17 mouse cellular contexts compared by ENCODE assay signal in the genomic region with DNA sequence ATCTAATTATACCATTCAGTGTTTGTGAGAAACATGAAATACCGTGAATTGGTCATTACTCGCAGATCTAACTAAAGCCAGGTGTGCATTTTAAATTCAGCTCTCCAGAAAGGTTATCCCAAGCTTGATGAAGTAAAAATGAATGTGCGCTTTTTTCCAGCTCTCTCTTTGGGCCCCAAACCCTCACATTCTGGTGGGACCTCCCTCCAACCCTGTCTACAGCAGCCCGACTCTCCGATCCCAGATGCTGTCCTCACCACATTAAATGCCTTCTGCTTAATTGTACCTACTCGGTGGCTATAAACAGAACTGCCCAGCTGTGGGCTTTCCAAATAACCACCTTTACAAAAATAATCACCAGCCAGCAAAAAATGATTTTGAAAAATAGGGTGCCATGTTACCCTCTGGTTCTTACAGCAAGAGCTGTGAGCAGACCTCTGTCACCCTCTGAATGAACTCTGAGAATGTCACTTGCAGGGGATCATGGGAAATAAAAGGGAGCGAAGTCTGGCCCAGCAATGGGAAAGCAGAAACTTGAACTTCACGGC.
DNase-seq lines count a peak whose midpoint lies in the region; ATAC-seq and TF ChIP-seq lines count a peak whose summit lies in the region.
"Had no signal": no experiment of that assay in that cellular context is flagged by ENCODE, and none has a peak within 500 bp of the region (broad histone marks: within the 10 kb centered on the region; RNA-seq: fewer than 3 reads in every experiment).

No protein-coding gene starts in this region.

- 54% methylated on average over 8 of the region's 8 CpGs for WGBS in embryonic facial prominence, embryonic 15.5 days
- 35% methylated on average over 8 of the region's 8 CpGs for WGBS in limb, embryonic 11.5 days
- WGBS in limb, embryonic 15.5 days, result 42% methylated on average over 8 of the region's 8 CpGs

- 0 out of 2 replicates have a peak overlapping the region, but pooled peaks have one; percentile 6 for H3K4me2 ChIP-seq in embryonic facial prominence, embryonic 15.5 days (replicated peaks)
- H3K4me2 ChIP-seq in limb, embryonic 11.5 days (ENCODE audit: low read depth, severe bottlenecking), result no peak overlapping the region
- no peak overlapping the region for H3K4me2 ChIP-seq in limb, embryonic 15.5 days
- H3K4me2 ChIP-seq: forebrain, embryonic 15.5 days; hindbrain, embryonic 14.5 days had no signal

- DNase-seq in gastrocnemius, adult 2 months, result no peak
- no peak for DNase-seq in gastrocnemius, postnatal 10 days
- DNase-seq in limb, embryonic 11.5 days (ENCODE audit: low spot score), result peak; percentile 52
- no peak for DNase-seq in kidney, adult 18-20 months
- no peak for DNase-seq in adrenal gland, adult 8-10 months
- DNase-seq: adrenal gland, postnatal 14 days; cerebellum, adult 11-12 months; cerebellum, adult 9-10 months; cerebellum, postnatal 25 days; gastrocnemius, postnatal 36 days; heart, adult 18-20 months; heart, postnatal 10 days had no signal

- no peaks in the 10 kb centered on the region for H3K27me3 ChIP-seq in embryonic facial prominence, embryonic 15.5 days
- H3K27me3 ChIP-seq in limb, embryonic 11.5 days (ENCODE audit: control insufficient read depth, insufficient read depth, low read length), result no peaks in the 10 kb centered on the region
- H3K27me3 ChIP-seq in limb, embryonic 15.5 days, result no peaks in the 10 kb centered on the region
- H3K27me3 ChIP-seq: forebrain, embryonic 15.5 days had no signal

- ATAC-seq in embryonic facial prominence, embryonic 15.5 days (ENCODE audit: insufficient number of reproducible peaks, low FRiP score, low TSS enrichment, low read depth), result no peak
- ATAC-seq in limb, embryonic 11.5 days (ENCODE audit: insufficient number of reproducible peaks, low FRiP score, low TSS enrichment, low read depth), result peak; percentile 80; the same call in 1 of the 2 replicates
- no peak for ATAC-seq in limb, embryonic 15.5 days (ENCODE audit: insufficient number of reproducible peaks, low FRiP score, low TSS enrichment, low read depth)
- ATAC-seq: forebrain, embryonic 15.5 days had no signal

- H3K9me3 ChIP-seq in embryonic facial prominence, embryonic 15.5 days (replicated peaks), result no peaks in the 10 kb centered on the region
- H3K9me3 ChIP-seq in limb, embryonic 11.5 days (ENCODE audit: control insufficient read depth, low read length), result no peaks in the 10 kb centered on the region
- H3K9me3 ChIP-seq in limb, embryonic 15.5 days, result no peaks in the 10 kb centered on the region
- H3K9me3 ChIP-seq: forebrain, embryonic 15.5 days; heart, embryonic 10.5 days had no signal

- no peak overlapping the region for H3K4me3 ChIP-seq in gastrocnemius, adult 2 months
- H3K4me3 ChIP-seq in embryonic facial prominence, embryonic 15.5 days (replicated peaks), result no peak overlapping the region
- no peak overlapping the region for H3K4me3 ChIP-seq in limb, embryonic 11.5 days (ENCODE audit: low read depth, low read length)
- no peak overlapping the region for H3K4me3 ChIP-seq in limb, embryonic 15.5 days
- H3K4me3 ChIP-seq: forebrain, embryonic 15.5 days; heart, embryonic 10.5 days had no signal

- H3K27ac ChIP-seq in gastrocnemius, adult 2 months, result peak overlapping the region; percentile 12; the same call in 1 of the 2 replicates
- peak overlapping the region; percentile 28; the same call in 1 of the 2 replicates for H3K27ac ChIP-seq in embryonic facial prominence, embryonic 15.5 days (replicated peaks)
- no peak overlapping the region for H3K27ac ChIP-seq in limb, embryonic 11.5 days (replicated peaks; ENCODE audit: low read depth, low read length)
- peak overlapping the region; percentile 69 for H3K27ac ChIP-seq in limb, embryonic 15.5 days
- H3K27ac ChIP-seq: forebrain, embryonic 15.5 days; heart, embryonic 10.5 days; hindbrain, embryonic 14.5 days had no signal

- H3K9ac ChIP-seq in embryonic facial prominence, embryonic 15.5 days, result no peak overlapping the region
- no peak overlapping the region for H3K9ac ChIP-seq in limb, embryonic 11.5 days (ENCODE audit: low read length)
- no peak overlapping the region for H3K9ac ChIP-seq in limb, embryonic 15.5 days
- H3K9ac ChIP-seq: forebrain, embryonic 15.5 days; hindbrain, embryonic 14.5 days had no signal

- no peak for TF ChIP-seq CTCF in gastrocnemius, adult 2 months (IDR thresholded peaks at IDR 0.05)

- H3K4me1 ChIP-seq in embryonic facial prominence, embryonic 15.5 days, result 0 out of 2 replicates have a peak, but pooled peaks cover 7% of the 10 kb centered on the region
- H3K4me1 ChIP-seq in limb, embryonic 11.5 days (ENCODE audit: control insufficient read depth, insufficient read depth, low read length), result peaks cover 2% of the 10 kb centered on the region; the same call in 1 of the 2 replicates
- H3K4me1 ChIP-seq in limb, embryonic 15.5 days, result peaks cover 10% of the 10 kb centered on the region
- H3K4me1 ChIP-seq: forebrain, embryonic 15.5 days; heart, embryonic 10.5 days had no signal

- intact Hi-C loops in gastrocnemius, adult 2 months (cut with DNase I), result no loop called here

- H3K36me3 ChIP-seq in embryonic facial prominence, embryonic 15.5 days, result no peaks in the 10 kb centered on the region
- H3K36me3 ChIP-seq in limb, embryonic 11.5 days (ENCODE audit: control insufficient read depth, insufficient read depth, low read length), result no peaks in the 10 kb centered on the region
- H3K36me3 ChIP-seq in limb, embryonic 15.5 days, result no peaks in the 10 kb centered on the region
- H3K36me3 ChIP-seq: forebrain, embryonic 15.5 days; heart, embryonic 10.5 days had no signal
